Mouse (Mus musculus) intestine, postnatal 0 days (tissue): ENCODE measurements at regions not wholly inside any gene's neighbourhood (a gene's known extent, or its start where the extent isn't known, plus 50 kb on each side); places are given as distances from the start of the nearest gene placed in this dataset.
"Not testable (repeated sequence)": the region's sequence is repeated elsewhere in the genome, so short reads cannot be mapped to it uniquely, and the experiment has no call there.

Experiments used
- ATAC-seq: fragments of 200-750 bp; cut with Nextera tagmentation; 2 replicates; pipeline ENCODE4 v1.8.0; 2017; ENCODE audit warnings: mild to moderate bottlenecking, moderate TSS enrichment, moderate library complexity
- H3K27ac ChIP-seq: fragments of 300-500 bp; sonication (generic); 2 replicates; pipeline ENCODE4 v1.5.1; 2014; ENCODE audit warnings: mild to moderate bottlenecking, low read depth, low read length, moderate library complexity
- H3K27me3 ChIP-seq: fragments of 300-500 bp; sonication (generic); replicated peaks from 2 replicates; pipeline ENCODE4 v1.6.1; 2014; ENCODE audit warnings: low read length, mixed read lengths; ENCODE audit not compliant: control insufficient read depth, insufficient read depth
- H3K36me3 ChIP-seq: fragments of 300-500 bp; sonication (generic); 2 replicates; pipeline ENCODE4 v1.6.1; 2014; ENCODE audit warnings: mild to moderate bottlenecking, moderate library complexity; ENCODE audit not compliant: control insufficient read depth, insufficient read depth
- H3K4me1 ChIP-seq: fragments of 300-500 bp; sonication (generic); replicated peaks from 2 replicates; pipeline ENCODE4 v1.6.1; 2014; ENCODE audit warnings: antibody characterized with exemption, low read length, mixed read lengths; ENCODE audit not compliant: control insufficient read depth, insufficient read depth
- H3K4me2 ChIP-seq: fragments of 300-500 bp; sonication (generic); replicated peaks from 2 replicates; pipeline ENCODE4 v1.6.1; 2014; ENCODE audit warnings: low read depth, mild to moderate bottlenecking, moderate library complexity
- H3K4me3 ChIP-seq: fragments of 300-500 bp; sonication (generic); 2 replicates; pipeline ENCODE4 v1.5.1; 2014; ENCODE audit warnings: low read depth, low read length
- H3K9ac ChIP-seq: fragments of 300-500 bp; sonication (generic); 2 replicates; pipeline ENCODE4 v1.6.1; 2014; ENCODE audit warnings: mild to moderate bottlenecking, low read depth, low read length
- H3K9me3 ChIP-seq: fragments of 300-500 bp; sonication (generic); 2 replicates; pipeline ENCODE4 v1.6.1; 2016; ENCODE audit warnings: mixed run types; ENCODE audit not compliant: control insufficient read depth
- CTCF ChIP-seq: sonication (generic); IDR thresholded peaks from 2 replicates; pipeline ENCODE4 v1.5.1; 2016; ENCODE audit warnings: low read depth, mild to moderate bottlenecking, control low read depth, antibody characterized with exemption, moderate library complexity
- WGBS: fragments of 180-500 bp; shearing (Covaris S2); extraction: QIAGEN DNeasy Blood & Tissue Kit; methylation state at CpG from one replicate; pipeline ENCODE4 v1.1.7; 2014; 5-methylcytosine and 5-hydroxymethylcytosine counted together

DNA sequence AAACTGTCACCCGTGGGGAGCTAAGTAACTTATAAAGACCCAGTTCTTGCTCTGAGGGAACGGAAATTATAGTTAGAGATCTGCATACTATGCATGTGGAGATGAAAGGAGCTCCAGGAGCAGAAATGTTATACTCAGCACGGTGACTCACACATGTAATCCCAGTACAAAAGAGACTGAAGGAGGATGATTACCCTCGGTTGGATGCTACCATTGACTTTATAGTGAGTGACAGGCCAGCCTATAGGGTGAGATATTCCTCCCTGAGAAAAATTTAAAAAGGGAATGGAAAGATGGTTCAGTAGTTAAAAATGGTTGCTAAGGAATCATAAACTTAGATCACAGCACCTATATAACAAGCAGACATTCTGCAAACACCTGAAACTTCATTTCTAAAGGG is 287.1 kb upstream of the 4933412E24Rik start:
- Histone ChIP-seq H3K9me3 (no peaks in the 10 kb centered on the region), H3K4me2 (no peak overlapping the region), H3K4me3 (no peak overlapping the region), H3K27ac (no peak overlapping the region), H3K36me3 (no peaks in the 10 kb centered on the region), H3K27me3 (no peaks in the 10 kb centered on the region), H3K4me1 (no peaks in the 10 kb centered on the region), H3K9ac (no peak overlapping the region)
- TF ChIP-seq CTCF = no peak
- 86% methylated on average over 4 of the region's 4 CpGs for WGBS
- no peak for ATAC-seq

DNA sequence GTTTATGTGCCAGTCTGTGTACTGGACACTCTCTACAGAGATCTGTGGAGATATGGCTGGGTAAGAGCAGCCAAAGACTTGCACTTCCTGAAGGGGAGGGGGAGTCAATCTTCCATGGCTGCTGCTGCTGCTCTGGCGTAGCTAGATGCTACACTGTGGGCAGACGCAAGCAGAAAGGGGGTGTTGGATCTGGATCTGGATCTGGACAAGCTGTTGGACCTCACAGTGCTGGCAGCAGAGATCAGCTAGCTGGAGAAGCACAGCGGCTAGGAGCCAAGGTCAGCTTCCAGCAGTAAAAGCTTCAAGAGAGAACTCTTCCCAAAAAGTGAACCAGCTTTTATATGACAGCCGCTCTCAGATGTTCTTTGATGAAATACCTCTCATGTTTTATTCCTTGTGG is 285.5 kb upstream of the 4933412E24Rik start:
- WGBS = 73% methylated on average over 4 of the region's 4 CpGs
- H3K4me1 ChIP-seq = no peaks in the 10 kb centered on the region
- H3K4me3 ChIP-seq = no peak overlapping the region
- no peaks in the 10 kb centered on the region for H3K36me3 ChIP-seq
- TF ChIP-seq CTCF = no peak
- H3K27me3 ChIP-seq = no peaks in the 10 kb centered on the region
- no peak for ATAC-seq
- H3K4me2 ChIP-seq = no peak overlapping the region
- H3K27ac ChIP-seq = no peak overlapping the region
- H3K9ac ChIP-seq = no peak overlapping the region
- no peaks in the 10 kb centered on the region for H3K9me3 ChIP-seq

DNA sequence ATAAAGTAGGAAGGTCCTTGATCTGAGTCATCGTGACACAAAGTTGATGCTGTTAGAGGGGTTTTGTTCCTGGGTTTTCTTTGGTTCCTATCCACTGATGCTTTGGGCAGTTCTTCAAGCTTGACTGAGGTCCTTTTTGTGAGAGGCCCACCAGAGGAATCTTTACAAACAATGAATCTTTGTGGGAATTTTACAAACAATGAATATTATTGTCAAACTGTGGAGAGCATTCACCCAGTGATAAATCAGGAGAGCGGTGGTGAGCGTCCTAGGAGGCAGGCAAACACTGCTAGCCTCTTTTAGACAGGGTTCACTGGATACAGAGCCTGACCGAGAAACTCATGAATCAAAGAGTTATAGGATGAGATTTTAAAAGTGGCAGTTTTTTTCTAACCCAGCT is 268.9 kb upstream of the 4933412E24Rik start:
- ATAC-seq = no peak

DNA sequence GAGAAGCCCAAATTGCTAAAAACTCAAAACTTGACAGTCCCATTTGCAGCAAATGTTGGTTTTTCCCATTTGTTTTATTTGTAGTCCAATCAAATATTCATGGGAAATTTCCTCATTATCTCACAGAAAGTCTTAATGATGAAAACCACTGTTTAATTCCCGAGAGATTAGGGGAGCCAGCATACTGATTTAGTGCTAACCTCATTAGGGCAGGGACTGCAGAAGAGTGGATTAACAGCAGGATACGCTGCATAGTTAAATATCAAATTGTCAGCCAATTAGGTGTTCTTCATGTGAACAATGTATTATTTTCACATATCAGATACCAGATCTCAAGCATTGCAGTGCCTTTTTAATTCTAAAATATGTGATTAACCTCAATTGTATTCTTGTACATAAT is 264.0 kb upstream of the 4933412E24Rik start:
- H3K9ac ChIP-seq = no peak overlapping the region
- H3K4me3 ChIP-seq = no peak overlapping the region
- no peak for TF ChIP-seq CTCF

More for the DNA sequence above, 268.9 kb upstream of the 4933412E24Rik start:
- TF ChIP-seq CTCF = no peak
- WGBS = 85% methylated on average over 4 of the region's 4 CpGs
- Histone ChIP-seq H3K36me3 (no peaks in the 10 kb centered on the region), H3K9me3 (no peaks in the 10 kb centered on the region), H3K27me3 (no peaks in the 10 kb centered on the region), H3K4me2 (no peak overlapping the region), H3K27ac (no peak overlapping the region), H3K4me3 (no peak overlapping the region), H3K4me1 (no peaks in the 10 kb centered on the region), H3K9ac (no peak overlapping the region)

DNA sequence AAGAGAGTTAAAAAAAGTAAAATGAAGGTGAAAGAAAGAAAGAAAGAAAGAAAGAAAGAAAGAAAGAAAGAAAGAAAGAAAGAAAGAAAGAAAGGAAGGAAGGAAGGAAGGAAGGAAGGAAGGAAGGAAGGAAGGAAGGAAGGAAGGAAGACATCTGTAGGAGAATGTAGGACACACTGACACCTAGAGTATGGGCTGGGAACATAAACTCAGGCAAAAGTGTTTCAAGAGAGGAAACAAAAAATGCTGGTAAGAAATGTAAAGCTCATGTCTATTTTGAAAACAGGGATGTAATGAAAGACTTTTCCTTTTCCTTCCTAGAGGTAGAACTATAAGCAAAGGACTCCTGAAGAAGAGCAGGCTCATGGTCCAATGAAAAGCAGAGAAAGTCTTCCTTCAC is 237.2 kb upstream of the 4933412E24Rik start:
- H3K9ac ChIP-seq = not testable (repeated sequence)

More for the DNA sequence above, 264.0 kb upstream of the 4933412E24Rik start:
- H3K36me3 ChIP-seq = no peaks in the 10 kb centered on the region
- no peaks in the 10 kb centered on the region for H3K27me3 ChIP-seq
- no peak overlapping the region for H3K27ac ChIP-seq
- H3K9me3 ChIP-seq = no peaks in the 10 kb centered on the region
- H3K4me2 ChIP-seq = no peak overlapping the region
- no peak for ATAC-seq
- 77% methylated on average over 2 of the region's 2 CpGs for WGBS
- H3K4me1 ChIP-seq = no peaks in the 10 kb centered on the region

DNA sequence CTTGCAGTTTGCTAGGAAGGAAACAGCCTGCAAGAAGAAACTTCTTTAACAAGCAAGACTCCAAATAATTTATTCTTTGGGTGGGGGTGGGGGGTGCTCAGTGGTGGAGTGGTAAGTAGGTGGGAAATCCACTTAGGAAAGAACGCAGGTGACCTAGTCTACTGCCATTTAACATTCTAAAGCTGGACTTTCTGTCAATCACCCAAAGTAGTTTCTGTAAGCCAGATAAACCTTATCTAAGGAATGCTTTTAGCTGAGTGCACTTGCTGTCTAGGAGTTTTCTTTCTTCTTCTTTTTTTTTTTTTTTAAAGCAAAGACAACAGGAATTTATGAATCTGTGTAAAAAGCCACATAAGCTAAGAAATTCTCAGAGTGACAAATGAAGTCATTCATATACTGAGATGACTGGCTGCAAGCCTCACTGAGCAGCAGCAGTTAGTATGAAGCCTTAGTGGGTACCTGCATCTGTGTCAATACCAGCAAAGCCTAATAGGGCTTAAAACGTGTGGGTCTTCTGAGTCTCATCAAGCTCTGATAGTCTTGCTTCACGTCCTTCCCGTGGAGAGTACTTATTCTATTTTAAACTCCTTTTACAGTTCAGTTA is 210.0 kb upstream of the 4933412E24Rik start:
- Histone ChIP-seq H3K4me3 (no peak overlapping the region), H3K27ac (no peak overlapping the region), H3K27me3 (no peaks in the 10 kb centered on the region), H3K4me2 (no peak overlapping the region), H3K9me3 (no peaks in the 10 kb centered on the region), H3K36me3 (no peaks in the 10 kb centered on the region), H3K4me1 (no peaks in the 10 kb centered on the region), H3K9ac (no peak overlapping the region)
- no peak for ATAC-seq
- 31% methylated on average over 4 of the region's 4 CpGs for WGBS
- no peak for TF ChIP-seq CTCF

More for the DNA sequence above, 237.2 kb upstream of the 4933412E24Rik start:
- not testable (repeated sequence) for H3K36me3 ChIP-seq, H3K4me1 ChIP-seq, H3K27me3 ChIP-seq, H3K9me3 ChIP-seq, H3K27ac ChIP-seq, H3K4me3 ChIP-seq, ATAC-seq, H3K4me2 ChIP-seq
- peak; percentile 37 for TF ChIP-seq CTCF

DNA sequence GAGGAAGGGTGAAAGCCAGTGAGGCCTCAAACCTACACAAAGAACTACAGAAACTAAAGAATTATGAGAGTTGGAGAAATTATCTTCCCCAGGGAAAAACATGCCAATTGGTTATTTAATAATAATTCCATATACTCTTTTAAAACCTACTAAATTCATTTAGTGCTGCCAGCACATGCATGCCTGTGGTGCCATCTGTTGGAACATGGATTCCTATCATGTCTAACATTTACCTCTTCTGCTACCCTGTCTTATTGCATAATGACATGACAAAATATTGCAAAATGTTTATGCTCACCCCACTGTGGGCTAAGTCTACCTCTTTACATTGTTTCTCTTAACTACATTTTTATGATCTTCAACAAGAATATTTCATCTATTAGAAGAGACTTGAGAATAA is 178.7 kb upstream of the 4933412E24Rik start:
- no peak for TF ChIP-seq CTCF
- no peak overlapping the region for H3K4me2 ChIP-seq
- no peaks in the 10 kb centered on the region for H3K36me3 ChIP-seq

More for the DNA sequence above, 178.7 kb upstream of the 4933412E24Rik start:
- Histone ChIP-seq H3K9ac (no peak overlapping the region), H3K27ac (no peak overlapping the region), H3K4me1 (no peaks in the 10 kb centered on the region), H3K9me3 (no peaks in the 10 kb centered on the region), H3K4me3 (no peak overlapping the region), H3K27me3 (no peaks in the 10 kb centered on the region)
- ATAC-seq = no peak
